28 mouse cellular contexts compared by ENCODE assay signal in the genomic region with DNA sequence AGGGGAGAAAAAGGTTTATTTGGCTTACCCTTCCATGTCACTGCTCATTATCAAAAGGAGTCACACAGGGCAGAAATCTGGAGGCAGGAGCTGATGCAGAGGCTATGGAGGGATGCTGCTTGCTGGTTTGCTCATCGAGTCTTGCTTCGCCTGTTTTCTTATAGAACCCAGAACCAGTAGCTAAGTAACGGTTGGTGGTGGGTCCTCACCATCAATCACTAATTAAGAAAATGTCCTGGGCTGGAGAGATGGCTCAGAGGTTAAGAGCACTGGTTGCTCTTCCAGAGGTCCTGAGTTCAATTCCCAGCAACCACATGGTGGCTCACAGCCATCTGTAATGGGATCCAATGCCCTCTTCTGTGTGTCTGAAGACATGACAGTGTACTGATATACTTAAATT. TPM values are rescaled to one million over a fixed set of nuclear protein-coding genes. Genes with fewer than 3 reads are reported as not detected.
"Had no signal": no experiment of that assay in that cellular context is flagged by ENCODE, and none has a peak within 500 bp of the region (broad histone marks: within the 10 kb centered on the region; RNA-seq: fewer than 3 reads in every experiment).

No protein-coding gene starts in this region.

RNA-seq across cellular contexts. Expression of a gene that starts 16.2 kb away (rescaled TPM):
- total RNA-seq: heart, postnatal 10 days; heart, postnatal 14 days; heart, postnatal 25 days; heart, postnatal 36 days; hematopoietic stem cell, adult 5-6 weeks; hindbrain, postnatal 0 days; layer of hippocampus, adult 18-20 months; layer of hippocampus, adult 2 months; layer of hippocampus, adult 8-10 months; layer of hippocampus, postnatal 10 days; layer of hippocampus, postnatal 14 days; layer of hippocampus, postnatal 25 days; layer of hippocampus, postnatal 36 days; left cerebral cortex, adult 18-20 months; left cerebral cortex, adult 2 months had no signal
- polyA plus RNA-seq: heart, embryonic 10.5 days; hindbrain, embryonic 10.5 days; hindbrain, embryonic 11.5 days; hindbrain, embryonic 12.5 days; hindbrain, embryonic 13.5 days; hindbrain, embryonic 14.5 days; hindbrain, embryonic 15.5 days; hindbrain, embryonic 16.5 days; hindbrain, postnatal 0 days; inflammation-experienced regulatory T-cells, adult 6 months; intestine, embryonic 14.5 days; kidney, embryonic 15.5 days; large intestine, adult 2 months had no signal

RNA-seq across cellular contexts. Expression of a gene that starts 56.6 kb away (rescaled TPM):
- total RNA-seq: hematopoietic stem cell, adult 5-6 weeks had no signal
- polyA plus RNA-seq: inflammation-experienced regulatory T-cells, adult 6 months; intestine, postnatal 0 days had no signal
